Mouse (Mus musculus) kidney, postnatal 36 days (tissue): ENCODE data around the gene Prkce.

Experiments
- DNase-seq, 2 experiments: peaks; one replicate each; pipeline ENCODE4 v3.0.0; 2021 to 2022; ENCODE audit warnings: mixed read lengths in 2 of 2

Gene Prkce

GRCm38 (mm10) chr17:86225488-86226186 is 58.1 kb downstream of the Prkce start:
- no peak for DNase-seq

GRCm38 (mm10) chr17:86226198-86226597 is 58.6 kb downstream of the Prkce start:
- DNase-seq: no peak

- no peak for DNase-seq
Measured at GRCm38 (mm10) chr17:86226635-86227034, 59.0 kb downstream of the Prkce start.

GRCm38 (mm10) chr17:86227389-86227788 is 59.8 kb downstream of the Prkce start:
- DNase-seq: peak; percentile 21 to 39

GRCm38 (mm10) chr17:86228850-86229249 is 61.3 kb downstream of the Prkce start:
- DNase-seq: no peak

GRCm38 (mm10) chr17:86230141-86230633 is 62.6 kb downstream of the Prkce start:
- DNase-seq: no peak

GRCm38 (mm10) chr17:86231741-86232179 is 64.2 kb downstream of the Prkce start:
- peak; percentile 28 to 51 for DNase-seq

- DNase-seq: no peak
Measured at GRCm38 (mm10) chr17:86232248-86232647, 64.7 kb downstream of the Prkce start.

GRCm38 (mm10) chr17:86234587-86235150 is 67.1 kb downstream of the Prkce start:
- no peak for DNase-seq

- peak; percentile 62 to 67 for DNase-seq
Measured at GRCm38 (mm10) chr17:86236026-86236712, 68.6 kb downstream of the Prkce start.

- DNase-seq: peak; percentile 90 to 93
Measured at GRCm38 (mm10) chr17:86236861-86237763, 69.5 kb downstream of the Prkce start.

- no peak for DNase-seq
Measured at GRCm38 (mm10) chr17:86242291-86242690, 74.7 kb downstream of the Prkce start.

- no peak for DNase-seq
Measured at GRCm38 (mm10) chr17:86243109-86243527, 75.5 kb downstream of the Prkce start.

- DNase-seq: no peak
Measured at GRCm38 (mm10) chr17:86244397-86244796, 76.8 kb downstream of the Prkce start.

GRCm38 (mm10) chr17:86248832-86249231 is 81.2 kb downstream of the Prkce start:
- DNase-seq: no peak

- no peak for DNase-seq
Measured at GRCm38 (mm10) chr17:86249499-86250405, 82.2 kb downstream of the Prkce start.

GRCm38 (mm10) chr17:86250406-86250905 is 82.9 kb downstream of the Prkce start:
- no peak for DNase-seq

GRCm38 (mm10) chr17:86253884-86254283 is 86.3 kb downstream of the Prkce start:
- no peak for DNase-seq

GRCm38 (mm10) chr17:86254285-86254684 is 86.7 kb downstream of the Prkce start:
- peak; percentile 43 to 51 for DNase-seq

- DNase-seq: no peak
Measured at GRCm38 (mm10) chr17:86254978-86255377, 87.4 kb downstream of the Prkce start.

- DNase-seq: peak; percentile 38 to 45
Measured at GRCm38 (mm10) chr17:86256730-86257131, 89.1 kb downstream of the Prkce start.
